Comparison of ENCODE assay signal across 14 mouse cellular contexts in genomic region chr14:46516285-46516684, GRCm38 (mm10).
"Had no signal": no experiment of that assay in that cellular context is flagged by ENCODE, and none has a peak within 500 bp of the region (broad histone marks: within the 10 kb centered on the region; RNA-seq: fewer than 3 reads in every experiment).

No protein-coding gene starts in this region.

- H3K4me3 ChIP-seq: left cerebral cortex, adult 2 months; limb, embryonic 10.5 days; midbrain, embryonic 10.5 days; neural tube, embryonic 13.5 days had no signal

- H3K27me3 ChIP-seq: neural tube, embryonic 13.5 days had no signal

- DNase-seq: kidney, adult 8-10 months; kidney, postnatal 25 days; midbrain, embryonic 14.5 days; retina, postnatal 1 day; right cerebral cortex, postnatal 4 days; spleen, adult 18-20 months; thymus, adult 2 months; thymus, postnatal 36 days had no signal

- H3K4me1 ChIP-seq: limb, embryonic 10.5 days; midbrain, embryonic 10.5 days; neural tube, embryonic 13.5 days had no signal

- H3K36me3 ChIP-seq: limb, embryonic 10.5 days; midbrain, embryonic 10.5 days; neural tube, embryonic 13.5 days had no signal

- H3K9ac ChIP-seq: neural tube, embryonic 13.5 days had no signal

- H3K27ac ChIP-seq: left cerebral cortex, adult 2 months; limb, embryonic 10.5 days; midbrain, embryonic 10.5 days; neural tube, embryonic 13.5 days had no signal

- ATAC-seq: intestine, embryonic 16.5 days had no signal

- H3K4me2 ChIP-seq: liver, embryonic 11.5 days; neural tube, embryonic 13.5 days had no signal

- H3K9me3 ChIP-seq: limb, embryonic 10.5 days; midbrain, embryonic 10.5 days; neural tube, embryonic 13.5 days had no signal
